Mouse (Mus musculus): Measurements from ENCODE around the gene Eif3i.
"Not testable (repeated sequence)": the region's sequence is repeated elsewhere in the genome, so short reads cannot be mapped to it uniquely, and the experiment has no call there.

Gene Eif3i

DNA sequence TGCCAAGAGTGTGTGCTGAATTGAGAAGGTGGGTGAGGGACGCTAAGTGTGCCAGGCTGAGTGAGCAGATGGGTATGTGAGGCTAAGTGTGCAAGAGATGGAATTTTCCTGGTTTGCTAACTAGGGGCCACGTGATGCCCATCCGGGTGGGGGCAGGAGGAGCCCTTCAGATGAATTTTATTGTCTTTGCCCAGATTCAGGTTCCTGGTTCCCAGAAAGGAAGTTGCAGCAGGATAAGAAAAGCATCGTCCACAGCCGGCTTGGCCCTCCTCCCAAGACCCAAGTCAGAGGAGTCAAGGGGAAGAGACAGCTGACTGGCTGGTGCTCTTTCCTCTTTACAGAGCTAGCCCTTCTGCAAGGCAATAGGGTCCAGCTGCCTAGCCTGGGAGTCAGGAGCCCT is 22.0 kb downstream of the Eif3i start, which contains the start of gene Fam167b:
Gene Fam167b (minus strand): TSS at position 84 of the 400 bp plus-strand sequence.
- in situ Hi-C loops (cut with MboI; ENCODE audit: unreplicated experiment in 2 of 2), result no loop called here

DNA sequence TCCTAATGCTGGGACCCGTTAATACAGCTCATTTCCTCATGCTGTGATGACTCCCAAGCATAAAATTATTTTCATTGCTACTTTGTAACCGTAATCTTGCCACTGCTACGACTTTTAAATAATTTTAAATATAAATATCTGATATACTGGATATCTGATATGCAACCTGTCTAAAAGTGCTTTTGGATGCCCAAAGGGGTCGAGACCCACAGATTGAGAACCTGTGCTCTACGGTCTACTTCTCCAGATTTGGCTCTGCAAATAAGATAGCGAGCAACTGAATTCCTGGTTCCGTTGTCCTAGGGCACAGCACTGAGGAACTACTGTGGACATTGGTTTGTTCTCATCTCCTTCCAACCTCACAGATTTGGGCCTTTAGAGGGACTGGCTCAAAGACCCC is 22.8 kb downstream of the Eif3i start:
- in situ Hi-C loops (cut with MboI; ENCODE audit: unreplicated experiment in 2 of 2), result no loop called here

DNA sequence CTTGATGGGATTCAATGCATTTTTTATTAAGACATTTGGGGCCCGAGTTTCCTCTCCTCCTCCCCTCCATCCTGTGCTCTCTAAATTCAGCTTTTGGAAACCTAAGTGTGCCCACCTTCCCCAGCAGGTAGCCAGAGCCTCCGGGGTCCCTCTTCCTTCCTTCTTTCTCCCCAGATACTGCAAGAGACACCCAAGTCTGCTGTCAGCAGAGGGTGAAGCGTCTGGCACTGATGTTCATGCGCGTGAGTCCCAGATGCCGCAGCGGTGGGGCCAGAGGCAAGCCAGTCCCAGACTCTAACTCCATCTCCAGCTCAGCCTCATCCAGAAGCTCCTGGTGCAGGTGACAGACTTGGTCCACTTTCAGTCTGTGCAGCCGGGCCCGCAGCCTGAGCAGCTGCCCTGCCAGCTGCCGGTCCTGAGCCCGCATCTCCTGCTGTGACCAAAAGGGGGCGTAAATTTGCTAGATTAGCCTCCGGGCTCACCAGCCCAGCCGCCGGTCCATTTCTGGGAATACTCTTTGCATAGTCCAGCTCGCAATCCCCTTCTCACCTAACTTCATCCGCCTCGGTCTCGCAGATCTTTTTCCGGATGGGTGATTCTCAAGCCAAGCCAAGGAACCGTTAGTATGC is 23.5 kb downstream of the Eif3i start:
- in situ Hi-C loops (cut with MboI; ENCODE audit: unreplicated experiment in 2 of 2), result no loop called here

GRCm38 (mm10) chr4:129575171-129575844 is 25.1 kb downstream of the Eif3i start:
- in situ Hi-C loops (cut with MboI; ENCODE audit: unreplicated experiment in 2 of 2), result no loop called here

- in situ Hi-C loops (cut with MboI; ENCODE audit: unreplicated experiment in 2 of 2), result no loop called here
Measured at GRCm38 (mm10) chr4:129573430-129573829, 27.0 kb downstream of the Eif3i start, which contains the start of gene Lck. TSS of gene Lck (minus strand) at chr4:129573641.

DNA sequence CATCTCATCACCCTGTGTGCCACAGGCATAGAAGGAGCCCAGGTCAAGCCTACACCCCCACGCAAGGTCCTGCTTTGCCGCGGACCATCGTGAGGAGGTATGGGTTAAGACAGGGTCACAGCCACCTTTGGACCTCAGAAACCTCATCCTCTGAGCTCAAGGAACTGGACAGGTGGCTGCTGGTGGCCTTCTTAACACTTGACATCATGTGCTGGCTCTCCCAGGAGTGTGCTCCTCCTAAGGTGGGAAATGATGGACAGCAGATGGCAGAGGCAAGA is 27.4 kb downstream of the Eif3i start:
- in situ Hi-C loops (cut with MboI; ENCODE audit: unreplicated experiment in 2 of 2), result no loop called here

DNA sequence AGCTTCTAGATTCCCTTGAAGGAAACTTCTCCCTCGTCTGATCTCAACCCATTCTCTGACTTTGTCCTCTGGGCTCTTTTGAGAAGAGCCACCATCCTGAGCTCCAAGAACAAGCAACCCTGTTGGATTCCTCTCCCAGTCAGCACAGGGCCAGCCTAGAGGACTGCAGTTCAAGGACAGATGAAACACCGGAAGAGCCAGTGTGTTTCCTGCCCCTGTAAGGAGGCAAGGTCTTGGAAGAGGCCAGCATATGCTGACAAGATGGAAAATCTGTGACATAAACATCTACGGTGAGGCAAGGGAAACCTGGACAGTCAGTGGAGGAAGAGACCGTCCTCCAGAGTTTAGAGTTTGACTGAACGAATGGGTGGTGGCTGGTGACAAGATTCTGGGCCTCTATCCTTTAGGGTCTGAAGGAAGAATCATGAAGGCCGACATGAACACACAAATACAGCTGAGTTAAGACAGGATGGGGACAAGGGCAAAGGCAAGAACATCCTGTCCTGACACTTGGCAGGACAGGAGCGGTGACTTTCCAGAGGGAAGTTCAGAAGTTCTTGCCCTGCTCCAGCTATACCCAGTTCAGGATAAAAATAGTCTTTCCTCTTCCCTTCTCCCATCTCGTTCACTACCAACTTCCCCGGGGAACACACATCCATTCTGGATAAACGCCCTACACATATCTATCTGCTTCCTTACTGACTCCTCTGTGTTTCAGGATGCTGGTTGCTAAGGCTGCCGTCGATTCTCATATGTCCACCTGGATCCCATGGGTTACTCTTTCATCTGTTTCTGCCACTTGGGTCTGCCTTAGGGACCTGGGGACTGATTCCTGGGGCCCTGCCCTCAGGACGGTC is 28.0 kb downstream of the Eif3i start:
- in situ Hi-C loops (cut with MboI; ENCODE audit: unreplicated experiment in 2 of 2), result no loop called here

DNA sequence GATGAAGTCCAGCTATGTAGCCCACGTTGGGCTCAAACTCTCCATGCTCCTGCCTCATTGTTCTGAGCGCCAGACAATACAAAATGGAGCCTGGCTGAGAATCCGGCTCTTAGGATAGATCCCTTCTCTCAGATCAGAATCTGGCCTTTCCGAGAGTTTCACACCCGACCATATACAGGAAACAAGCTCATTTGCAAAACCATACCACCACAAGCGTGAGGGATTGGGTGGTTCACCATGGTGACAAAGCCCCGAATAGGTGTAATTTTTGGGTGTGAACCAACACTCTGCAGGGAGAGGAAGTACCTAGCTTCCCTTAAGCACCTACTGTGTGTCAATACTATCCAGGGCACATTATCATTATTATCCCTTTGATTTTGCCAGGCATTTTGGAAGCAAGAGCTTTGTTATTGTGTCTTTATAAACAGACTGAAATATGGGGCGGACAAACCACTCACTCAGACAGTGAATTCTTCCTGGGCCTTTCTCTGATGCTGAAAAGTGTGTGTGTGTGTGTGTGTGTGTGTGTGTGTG is 28.8 kb downstream of the Eif3i start:
- in situ Hi-C loops (cut with MboI; ENCODE audit: unreplicated experiment in 2 of 2), result no loop called here

- in situ Hi-C loops (cut with MboI; ENCODE audit: unreplicated experiment in 2 of 2), result no loop called here
Measured at GRCm38 (mm10) chr4:129570028-129570427, 30.4 kb downstream of the Eif3i start.

DNA sequence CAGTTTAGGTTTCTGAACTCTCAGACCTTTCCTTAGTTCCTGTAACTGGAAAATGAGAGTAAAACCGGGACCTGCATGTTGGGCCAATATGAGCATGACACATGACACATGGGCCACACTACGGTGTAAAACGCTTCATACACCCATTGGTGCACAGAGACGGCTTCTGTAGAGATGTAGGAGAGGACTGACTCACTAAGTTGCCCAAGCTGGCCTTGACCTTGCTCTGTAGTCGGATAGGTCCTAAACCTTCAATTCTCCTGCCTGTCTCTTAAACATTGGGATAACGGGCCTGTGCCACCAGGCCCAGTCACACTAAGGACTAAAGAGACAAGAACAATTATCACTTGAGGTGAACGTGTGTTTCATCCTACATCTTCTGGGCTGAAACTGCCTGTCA is 32.1 kb downstream of the Eif3i start:
- in situ Hi-C loops (cut with MboI; ENCODE audit: unreplicated experiment in 2 of 2), result no loop called here

- in situ Hi-C loops (cut with MboI; ENCODE audit: unreplicated experiment in 2 of 2), result no loop called here
Measured at GRCm38 (mm10) chr4:129565139-129565538, 35.3 kb downstream of the Eif3i start.

DNA sequence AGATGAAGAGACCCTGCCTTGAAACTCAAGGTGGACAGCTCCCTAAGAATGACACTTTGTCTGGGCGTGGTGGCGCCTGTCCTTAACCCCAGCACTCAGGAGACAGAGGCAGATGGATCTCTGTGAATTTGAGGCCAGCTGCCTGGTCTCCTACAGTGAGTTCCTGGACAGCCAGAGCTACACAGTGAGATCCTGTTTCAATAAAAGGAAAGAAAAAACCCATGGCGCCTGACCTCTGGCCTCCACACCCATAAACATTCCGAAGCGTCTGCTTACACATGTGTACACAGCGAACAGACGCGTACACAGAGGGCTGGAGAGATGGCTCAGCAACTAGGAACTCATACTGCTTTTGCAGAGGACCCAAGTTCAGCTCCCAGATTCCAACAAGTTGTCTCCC is 36.7 kb downstream of the Eif3i start:
- in situ Hi-C loops (cut with MboI; ENCODE audit: unreplicated experiment in 2 of 2), result no loop called here

DNA sequence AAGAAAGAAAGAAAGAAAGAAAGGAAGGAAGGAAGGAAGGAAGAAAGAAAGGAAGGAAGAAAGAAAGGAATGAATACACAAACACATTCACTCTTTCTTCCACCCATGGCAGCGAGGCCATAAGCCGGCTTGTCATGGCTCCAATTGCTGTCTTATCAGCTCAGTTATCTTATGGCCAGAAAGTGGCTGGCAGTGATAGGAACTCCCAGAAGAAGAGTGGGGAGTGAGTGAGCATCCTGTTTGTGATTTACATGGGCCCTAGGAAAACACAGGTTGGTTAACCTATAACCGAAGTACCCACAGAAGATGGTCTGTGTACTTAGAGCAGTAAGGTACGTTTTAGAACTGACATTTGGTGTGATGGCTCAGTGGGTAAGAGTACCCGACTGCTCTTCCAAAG is 39.3 kb downstream of the Eif3i start:
- in situ Hi-C loops (cut with MboI; ENCODE audit: unreplicated experiment in 2 of 2), result no loop called here

- in situ Hi-C loops (cut with MboI; ENCODE audit: unreplicated experiment in 2 of 2), result no loop called here
Measured at GRCm38 (mm10) chr4:129558321-129558955, 42.0 kb downstream of the Eif3i start.

DNA sequence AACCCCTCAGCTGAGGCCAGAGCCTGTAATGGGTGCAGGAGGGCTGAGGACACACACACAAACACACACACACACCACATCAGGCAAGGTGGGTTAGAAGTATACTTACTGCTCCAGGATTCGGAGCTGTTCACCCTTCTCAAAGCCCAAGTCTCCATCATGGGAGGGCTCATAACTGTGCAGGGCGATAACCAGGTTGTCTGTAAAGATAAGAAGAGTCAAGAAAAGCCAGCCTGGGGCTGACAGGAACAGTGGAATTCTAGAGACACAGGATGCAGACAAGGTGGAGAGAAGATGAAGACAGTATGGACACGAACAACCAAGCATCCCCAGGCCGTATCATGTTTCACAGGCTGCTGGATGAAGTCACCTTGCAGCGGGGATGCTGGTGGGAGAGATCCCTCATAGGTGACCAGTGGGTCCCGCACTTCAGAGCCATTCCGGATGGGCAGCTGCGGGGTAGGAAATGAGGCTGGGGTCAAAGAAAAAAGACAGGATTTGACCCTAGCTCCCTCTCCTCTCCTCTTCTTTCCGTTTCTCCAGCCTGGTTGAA is 43.1 kb downstream of the Eif3i start:
- in situ Hi-C loops (cut with MboI; ENCODE audit: unreplicated experiment in 2 of 2), result no loop called here

- in situ Hi-C loops (cut with MboI; ENCODE audit: unreplicated experiment in 2 of 2), result no loop called here
Measured at GRCm38 (mm10) chr4:129556532-129557223, 43.8 kb downstream of the Eif3i start.

- in situ Hi-C loops (cut with MboI; ENCODE audit: unreplicated experiment in 2 of 2), result no loop called here
Measured at GRCm38 (mm10) chr4:129555862-129556531, 44.5 kb downstream of the Eif3i start.

DNA sequence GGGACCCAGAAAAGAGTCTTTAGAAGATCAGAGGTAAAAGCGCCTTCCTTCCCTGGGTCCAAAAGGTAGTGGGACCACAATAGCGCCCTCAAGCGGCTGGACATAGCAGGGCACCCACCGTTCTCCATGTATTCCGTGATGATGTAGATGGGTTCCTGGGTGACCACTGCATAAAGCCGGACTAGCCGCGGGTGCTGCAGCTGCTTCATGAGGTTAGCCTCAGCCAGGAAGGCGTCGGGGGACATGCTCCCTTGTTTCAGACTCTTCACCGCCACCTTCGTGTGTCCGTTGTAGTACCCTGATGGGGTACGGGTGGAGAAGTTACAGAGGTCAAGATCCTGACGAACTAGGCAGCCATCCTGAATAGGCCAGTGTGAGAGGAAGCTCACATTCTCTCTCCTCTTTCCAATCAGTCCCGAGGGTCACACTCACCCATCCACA is 45.0 kb downstream of the Eif3i start:
- in situ Hi-C loops (cut with MboI; ENCODE audit: unreplicated experiment in 2 of 2), result no loop called here

- in situ Hi-C loops (cut with MboI; ENCODE audit: unreplicated experiment in 2 of 2), result not testable (repeated sequence)
Measured at GRCm38 (mm10) chr4:129554512-129554911, 45.9 kb downstream of the Eif3i start.

Measured in v-Abl transformed pro-B cells (cell line).